Mouse (Mus musculus): ENCODE measurements around the gene Sox5. TPM values are rescaled to one million over a fixed set of nuclear protein-coding genes. Genes with fewer than 3 reads are reported as not detected.
A peak's percentile ranks its signal among the peaks of the same experiment; 100 is the strongest.

Gene Sox5
- total RNA-seq, 1 experiment from 2014 or later, result 0.67 TPM

DNA sequence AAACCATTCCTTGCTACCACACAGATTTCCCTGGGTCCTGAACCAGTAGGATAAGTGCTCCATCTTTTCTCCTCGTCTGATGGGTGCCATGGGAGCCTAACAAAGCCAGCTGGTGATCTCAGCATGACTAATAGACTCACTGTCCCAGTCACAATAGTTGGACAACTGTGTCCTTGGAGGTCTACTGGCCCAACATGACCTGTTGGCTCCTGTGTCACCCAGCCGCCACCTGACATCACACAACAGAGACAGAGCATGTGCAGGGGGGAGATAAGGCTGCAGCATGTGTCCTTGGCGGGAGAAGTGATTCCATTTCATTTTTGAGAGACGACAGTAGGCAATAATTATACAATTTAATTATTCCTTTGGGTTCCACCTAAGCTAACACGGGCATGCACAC lies 143.2 kb downstream of the Sox5 start:
- ATAC-seq (replicated peaks; ENCODE audit: insufficient number of reproducible peaks, low FRiP score, low TSS enrichment, poor library complexity, severe bottlenecking), result no peak

- ATAC-seq (replicated peaks; ENCODE audit: insufficient number of reproducible peaks, low FRiP score, low TSS enrichment, poor library complexity, severe bottlenecking), result no peak
Observed at GRCm38 (mm10) chr6:144627539-144628115, 154.2 kb downstream of the Sox5 start.

DNA sequence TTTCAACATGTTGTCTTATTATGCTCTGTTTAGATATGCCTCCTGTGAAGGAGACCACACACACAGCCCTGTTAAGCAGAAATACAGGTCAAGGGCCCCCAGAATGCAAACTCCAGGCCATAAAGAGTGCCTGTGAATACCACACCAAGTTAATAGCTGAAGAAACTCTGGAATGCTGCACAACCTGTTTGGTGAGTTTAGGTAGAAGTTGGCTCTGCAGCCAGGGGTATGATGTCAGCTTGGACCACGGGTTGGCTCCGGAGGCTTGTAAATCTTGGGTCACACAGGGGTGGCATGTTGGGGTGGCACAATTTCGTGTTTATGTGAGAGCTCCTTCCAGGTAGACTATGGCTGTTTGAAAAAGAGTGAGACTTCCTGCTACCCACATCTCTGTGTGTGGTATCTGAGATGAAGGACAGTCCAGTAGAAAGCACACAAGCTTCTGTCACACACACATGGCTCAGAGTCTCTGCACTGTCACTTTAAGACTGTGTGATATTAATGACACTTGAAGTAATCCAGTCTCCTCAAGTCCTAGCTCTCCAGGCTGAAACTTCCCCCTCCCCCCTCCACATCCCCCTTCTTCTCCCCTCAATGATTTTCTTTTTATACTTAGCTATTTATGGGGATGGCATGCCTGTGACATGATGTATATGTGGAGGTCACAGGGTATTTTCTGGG lies 160.5 kb downstream of the Sox5 start:
- no peak for ATAC-seq (replicated peaks; ENCODE audit: insufficient number of reproducible peaks, low FRiP score, low TSS enrichment, poor library complexity, severe bottlenecking)

- no peak for ATAC-seq (replicated peaks; ENCODE audit: insufficient number of reproducible peaks, low FRiP score, low TSS enrichment, poor library complexity, severe bottlenecking)
Observed at GRCm38 (mm10) chr6:144611383-144611791, 170.4 kb downstream of the Sox5 start.

- no peak for ATAC-seq (replicated peaks; ENCODE audit: insufficient number of reproducible peaks, low FRiP score, low TSS enrichment, poor library complexity, severe bottlenecking)
Observed at GRCm38 (mm10) chr6:144610878-144611277, 170.9 kb downstream of the Sox5 start.

GRCm38 (mm10) chr6:144602883-144603282 lies 178.9 kb downstream of the Sox5 start:
- no peak for ATAC-seq (replicated peaks; ENCODE audit: insufficient number of reproducible peaks, low FRiP score, low TSS enrichment, poor library complexity, severe bottlenecking)

DNA sequence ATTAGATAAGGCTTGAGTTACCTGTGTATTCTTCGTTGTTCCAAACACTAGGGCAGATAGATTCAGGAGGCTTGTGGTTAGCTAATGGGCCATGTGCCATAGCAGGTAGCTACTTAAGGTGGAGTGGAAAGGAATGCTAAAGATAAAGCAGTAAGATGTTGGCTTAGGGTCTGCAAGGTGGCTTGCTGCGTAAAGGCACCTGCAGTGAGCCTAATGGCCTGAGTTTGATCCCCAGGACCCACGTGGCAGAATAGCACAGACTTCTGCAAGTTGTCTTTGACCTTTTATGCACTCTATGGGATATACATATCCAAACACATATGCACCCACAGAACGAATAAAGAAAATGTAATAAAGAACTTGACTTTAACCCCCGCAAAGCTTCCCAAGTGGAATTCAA lies 181.4 kb downstream of the Sox5 start:
- ATAC-seq (replicated peaks; ENCODE audit: insufficient number of reproducible peaks, low FRiP score, low TSS enrichment, poor library complexity, severe bottlenecking), result no peak

DNA sequence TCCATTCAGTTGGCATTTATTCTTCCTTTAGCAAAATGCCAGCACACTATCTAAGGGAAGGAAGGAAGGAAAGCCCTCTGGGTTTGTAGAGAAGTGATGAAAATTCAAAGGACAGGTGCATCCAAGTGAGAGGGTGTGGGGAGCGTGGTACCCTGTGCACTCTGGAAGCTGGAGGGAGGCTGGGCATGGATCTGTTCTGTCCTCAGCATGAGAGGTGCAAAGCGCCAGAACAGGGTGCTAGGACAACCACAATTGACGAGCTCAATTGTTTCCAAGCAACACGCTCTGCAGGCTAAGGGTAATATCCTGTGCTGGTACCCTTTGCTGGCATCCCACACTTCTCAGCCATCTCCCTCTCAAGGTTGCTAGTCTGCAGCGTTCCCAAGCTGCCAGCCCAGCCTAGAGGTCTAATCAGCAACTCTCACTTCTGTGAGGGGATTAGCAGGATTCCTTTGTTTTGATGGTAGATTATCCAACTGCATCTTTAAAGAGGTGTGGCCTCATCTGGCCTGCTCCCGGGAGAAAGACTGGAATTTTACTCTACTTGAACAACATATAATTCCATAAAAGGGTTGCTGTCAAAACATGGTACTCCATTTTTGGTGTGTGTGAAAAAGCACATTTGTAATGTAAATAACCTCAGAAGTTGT lies 183.3 kb downstream of the Sox5 start:
- no peak for ATAC-seq (replicated peaks; ENCODE audit: insufficient number of reproducible peaks, low FRiP score, low TSS enrichment, poor library complexity, severe bottlenecking)

DNA sequence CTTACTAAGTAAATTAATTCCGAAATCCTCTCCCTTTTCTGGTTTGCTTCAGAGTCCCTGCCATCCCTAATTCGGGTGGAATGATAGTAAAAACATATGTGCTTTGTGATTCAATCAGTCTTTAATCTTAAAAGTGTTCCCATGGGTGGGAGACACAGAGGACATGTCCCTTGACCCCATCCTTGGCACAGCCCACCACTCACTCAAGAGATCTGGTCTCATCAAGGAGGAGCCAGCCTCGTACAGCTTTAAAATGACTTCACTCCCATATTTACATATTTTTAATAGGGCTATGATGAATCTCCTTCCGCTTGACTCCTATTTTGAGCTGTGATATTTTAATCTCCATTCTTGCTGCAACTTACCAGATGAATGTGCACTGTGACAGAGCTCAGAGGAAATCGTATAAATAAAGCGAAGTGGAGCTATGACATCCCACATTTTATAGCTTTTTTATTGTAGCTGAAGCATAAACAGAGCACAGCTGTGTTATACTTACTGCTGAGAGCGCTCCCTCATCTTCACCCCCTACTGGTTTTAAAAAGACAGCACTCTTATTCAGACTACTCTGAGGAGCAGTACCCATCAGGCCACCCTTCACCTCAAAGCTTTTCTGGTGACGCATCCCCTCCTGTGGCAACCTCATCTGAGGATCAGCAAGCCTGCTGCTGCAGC lies 185.1 kb downstream of the Sox5 start:
- no peak for ATAC-seq (replicated peaks; ENCODE audit: insufficient number of reproducible peaks, low FRiP score, low TSS enrichment, poor library complexity, severe bottlenecking)

- no peak for ATAC-seq (replicated peaks; ENCODE audit: insufficient number of reproducible peaks, low FRiP score, low TSS enrichment, poor library complexity, severe bottlenecking)
Observed at GRCm38 (mm10) chr6:144584854-144585253, 196.9 kb downstream of the Sox5 start.

DNA sequence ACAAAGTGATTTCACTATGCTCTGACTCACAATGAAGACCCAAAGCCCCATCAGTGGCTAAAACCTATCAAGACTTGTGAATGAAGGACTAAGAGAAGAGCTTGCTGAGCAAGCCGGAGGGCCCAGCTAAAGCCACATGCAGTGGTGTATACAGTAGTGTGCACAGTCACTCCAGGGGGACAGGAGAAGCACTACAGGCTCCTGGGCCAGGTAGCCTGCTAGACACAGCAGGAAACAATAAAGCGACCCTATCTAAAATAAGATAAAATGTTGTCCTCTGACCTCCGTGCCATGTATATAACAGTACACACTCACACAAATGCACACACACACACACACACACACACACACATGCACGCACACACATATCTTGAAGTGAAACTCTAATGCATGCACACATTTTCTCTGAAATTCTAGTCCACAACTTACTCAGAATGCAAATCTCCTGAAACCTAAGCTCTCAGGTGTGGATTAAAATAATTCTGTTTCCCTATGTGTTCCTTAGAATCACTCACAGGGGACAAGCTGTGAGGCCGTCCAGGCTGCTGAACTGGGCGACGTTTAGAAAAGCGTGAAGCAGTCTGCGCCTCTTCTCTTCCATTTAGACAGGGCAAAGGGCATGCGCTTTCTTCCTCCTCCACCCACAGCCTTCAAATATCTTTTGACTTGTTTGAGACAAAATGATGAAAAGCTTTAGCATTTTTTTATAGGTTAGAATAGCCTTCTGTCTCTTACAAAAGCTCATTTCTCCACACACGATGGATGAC lies 197.5 kb downstream of the Sox5 start:
- ATAC-seq (replicated peaks; ENCODE audit: insufficient number of reproducible peaks, low FRiP score, low TSS enrichment, poor library complexity, severe bottlenecking), result no peak

DNA sequence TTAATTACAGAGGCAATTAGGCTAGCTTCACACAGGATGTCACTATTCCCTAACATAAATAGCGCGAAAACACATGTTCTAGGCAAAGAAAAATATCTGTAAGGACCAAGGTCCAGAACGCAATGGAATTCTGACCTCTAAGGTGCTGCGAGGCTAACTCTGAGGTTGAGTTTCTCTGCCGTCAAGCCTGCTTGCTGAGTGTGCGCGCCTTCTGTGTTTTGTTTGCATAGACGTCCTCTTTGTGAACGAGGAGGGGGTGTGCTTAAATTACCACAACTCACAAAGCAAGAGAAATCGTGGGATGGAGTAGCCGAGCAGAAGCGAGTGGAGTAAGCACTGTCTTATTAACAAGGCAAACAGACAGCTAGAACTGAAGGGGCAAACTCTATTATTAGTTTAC lies 202.5 kb downstream of the Sox5 start:
- no peak for ATAC-seq (replicated peaks; ENCODE audit: insufficient number of reproducible peaks, low FRiP score, low TSS enrichment, poor library complexity, severe bottlenecking)

GRCm38 (mm10) chr6:144570850-144571249 lies 210.9 kb downstream of the Sox5 start:
- ATAC-seq (replicated peaks; ENCODE audit: insufficient number of reproducible peaks, low FRiP score, low TSS enrichment, poor library complexity, severe bottlenecking), result peak; percentile 82

- no peak for ATAC-seq (replicated peaks; ENCODE audit: insufficient number of reproducible peaks, low FRiP score, low TSS enrichment, poor library complexity, severe bottlenecking)
Observed at GRCm38 (mm10) chr6:144565827-144566226, 215.9 kb downstream of the Sox5 start.

- ATAC-seq (replicated peaks; ENCODE audit: insufficient number of reproducible peaks, low FRiP score, low TSS enrichment, poor library complexity, severe bottlenecking), result no peak
Observed at GRCm38 (mm10) chr6:144561718-144562117, 220.1 kb downstream of the Sox5 start.

GRCm38 (mm10) chr6:144560211-144560610 lies 221.6 kb downstream of the Sox5 start:
- no peak for ATAC-seq (replicated peaks; ENCODE audit: insufficient number of reproducible peaks, low FRiP score, low TSS enrichment, poor library complexity, severe bottlenecking)

GRCm38 (mm10) chr6:144553476-144553875 lies 228.3 kb downstream of the Sox5 start:
- ATAC-seq (replicated peaks; ENCODE audit: insufficient number of reproducible peaks, low FRiP score, low TSS enrichment, poor library complexity, severe bottlenecking), result no peak

GRCm38 (mm10) chr6:144548991-144549390 lies 232.8 kb downstream of the Sox5 start:
- ATAC-seq (replicated peaks; ENCODE audit: insufficient number of reproducible peaks, low FRiP score, low TSS enrichment, poor library complexity, severe bottlenecking), result no peak

- no peak for ATAC-seq (replicated peaks; ENCODE audit: insufficient number of reproducible peaks, low FRiP score, low TSS enrichment, poor library complexity, severe bottlenecking)
Observed at GRCm38 (mm10) chr6:144547141-144547540, 234.6 kb downstream of the Sox5 start.

Measured in monocyte, adult 5-6 weeks (primary cell).